Mouse (Mus musculus) cerebellum, adult 9-11 months (tissue): Measurements from ENCODE around the gene Gm14632.
"Not testable (repeated sequence)": the region's sequence is repeated elsewhere in the genome, so short reads cannot be mapped to it uniquely, and the experiment has no call there.

Experiments
- DNase-seq: peaks from one replicate; pipeline ENCODE4 v3.0.0; 2022

The Gm14632 gene

DNA sequence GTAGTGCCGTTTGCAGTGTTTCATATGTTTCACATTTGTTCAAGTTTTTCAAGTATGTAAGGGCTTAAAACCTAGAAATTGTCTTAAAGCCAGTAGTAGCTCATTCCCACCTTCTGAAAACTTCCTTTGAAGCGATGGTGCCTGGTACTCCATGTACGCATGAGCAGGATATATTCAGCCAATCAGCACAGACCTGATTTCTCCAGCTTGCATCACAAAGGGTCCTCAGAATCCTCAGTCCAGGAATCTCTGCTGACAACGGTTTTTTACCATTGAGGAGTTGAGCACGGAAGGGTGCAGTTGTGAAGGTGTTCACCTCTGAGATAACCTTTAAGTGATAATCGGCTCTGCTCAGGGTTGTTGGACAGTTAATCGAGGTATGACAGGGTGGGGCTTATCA, at the start of gene Gm14632:
Gm14632 (plus strand) TSS at position 301 of the 400 bp plus-strand sequence.
- not testable (repeated sequence) for DNase-seq
